Mouse (Mus musculus) telencephalon, adult 2 months (tissue): ENCODE results near the gene Cacng2.
A peak's percentile ranks its signal among the peaks of the same experiment; 100 is the strongest.

ENCODE experiments used
- DNase-seq: peaks from one replicate; pipeline ENCODE4 v3.0.0-alpha.2; 2011; ENCODE audit warnings: low read depth, low spot score

Gene Cacng2

GRCm38 (mm10) chr15:78082149-78082548 lies 37.7 kb downstream of the Cacng2 start:
- DNase-seq, result no peak

- DNase-seq, result no peak
Observed at GRCm38 (mm10) chr15:78081384-78081783, 38.4 kb downstream of the Cacng2 start.

- no peak for DNase-seq
Observed at GRCm38 (mm10) chr15:78080326-78080725, 39.5 kb downstream of the Cacng2 start.

- peak; percentile 64 for DNase-seq
Observed at GRCm38 (mm10) chr15:78078776-78079628, 40.8 kb downstream of the Cacng2 start.

- DNase-seq, result no peak
Observed at GRCm38 (mm10) chr15:78078206-78078605, 41.6 kb downstream of the Cacng2 start.

GRCm38 (mm10) chr15:78075921-78076320 lies 43.9 kb downstream of the Cacng2 start:
- DNase-seq, result no peak

GRCm38 (mm10) chr15:78073109-78073508 lies 46.7 kb downstream of the Cacng2 start:
- no peak for DNase-seq

- DNase-seq, result no peak
Observed at GRCm38 (mm10) chr15:78066475-78066874, 53.4 kb downstream of the Cacng2 start.

- no peak for DNase-seq
Observed at GRCm38 (mm10) chr15:78065541-78065940, 54.3 kb downstream of the Cacng2 start.

GRCm38 (mm10) chr15:78064340-78064739 lies 55.5 kb downstream of the Cacng2 start:
- peak; percentile 80 for DNase-seq

GRCm38 (mm10) chr15:78062467-78062866 lies 57.4 kb downstream of the Cacng2 start:
- peak; percentile 81 for DNase-seq

- no peak for DNase-seq
Observed at GRCm38 (mm10) chr15:78056930-78057329, 62.9 kb downstream of the Cacng2 start.

- peak; percentile 73 for DNase-seq
Observed at GRCm38 (mm10) chr15:78050682-78051081, 69.1 kb downstream of the Cacng2 start.

GRCm38 (mm10) chr15:78049933-78050332 lies 69.9 kb downstream of the Cacng2 start:
- no peak for DNase-seq

- DNase-seq, result peak; percentile 52
Observed at GRCm38 (mm10) chr15:78045842-78046241, 74.0 kb downstream of the Cacng2 start.

- DNase-seq, result no peak
Observed at GRCm38 (mm10) chr15:78045314-78045713, 74.5 kb downstream of the Cacng2 start.

- peak; percentile 92 for DNase-seq
Observed at GRCm38 (mm10) chr15:78044826-78045225, 75.0 kb downstream of the Cacng2 start.

GRCm38 (mm10) chr15:78042706-78043105 lies 77.1 kb downstream of the Cacng2 start:
- DNase-seq, result no peak

- no peak for DNase-seq
Observed at GRCm38 (mm10) chr15:78037626-78038025, 82.2 kb downstream of the Cacng2 start.

- DNase-seq, result no peak
Observed at GRCm38 (mm10) chr15:78036586-78036985, 83.2 kb downstream of the Cacng2 start.

GRCm38 (mm10) chr15:78029938-78030337 lies 89.9 kb downstream of the Cacng2 start:
- no peak for DNase-seq

- DNase-seq, result peak; percentile 48
Observed at GRCm38 (mm10) chr15:78026521-78026920, 93.3 kb downstream of the Cacng2 start.

- DNase-seq, result no peak
Observed at GRCm38 (mm10) chr15:78024211-78024610, 95.6 kb downstream of the Cacng2 start.
